Comparison of ENCODE assay signal across 24 mouse cellular contexts in genomic region chr6:92817661-92818060, GRCm38 (mm10). TPM values are rescaled to one million over a fixed set of nuclear protein-coding genes. Genes with fewer than 3 reads are reported as not detected.
"Had no signal": no experiment of that assay in that cellular context is flagged by ENCODE, and none has a peak within 500 bp of the region (broad histone marks: within the 10 kb centered on the region; RNA-seq: fewer than 3 reads in every experiment).

No protein-coding gene starts in this region.

- ATAC-seq: liver, embryonic 12.5 days; midbrain, embryonic 15.5 days had no signal

- H3K9ac ChIP-seq: liver, embryonic 12.5 days; liver, embryonic 14.5 days; lung, embryonic 14.5 days; midbrain, embryonic 15.5 days; neural tube, embryonic 13.5 days; neural tube, embryonic 15.5 days; stomach, embryonic 15.5 days had no signal

- H3K27ac ChIP-seq: liver, embryonic 12.5 days; liver, embryonic 14.5 days; midbrain, embryonic 10.5 days; midbrain, embryonic 15.5 days; neural tube, embryonic 13.5 days; neural tube, embryonic 15.5 days; stomach, embryonic 15.5 days; stomach, postnatal 0 days had no signal

- H3K4me2 ChIP-seq: liver, embryonic 12.5 days; lung, embryonic 14.5 days; midbrain, embryonic 15.5 days; neural tube, embryonic 13.5 days; neural tube, embryonic 15.5 days; stomach, embryonic 15.5 days had no signal

- H3K36me3 ChIP-seq: liver, embryonic 12.5 days; midbrain, embryonic 10.5 days; midbrain, embryonic 15.5 days; neural tube, embryonic 13.5 days; neural tube, embryonic 15.5 days; stomach, embryonic 15.5 days had no signal

- H3K27me3 ChIP-seq: liver, embryonic 12.5 days; neural tube, embryonic 15.5 days; stomach, embryonic 15.5 days had no signal

- H3K9me3 ChIP-seq: liver, embryonic 12.5 days; midbrain, embryonic 10.5 days; midbrain, embryonic 15.5 days; neural tube, embryonic 13.5 days; neural tube, embryonic 15.5 days; stomach, embryonic 15.5 days had no signal

- H3K4me3 ChIP-seq: liver, embryonic 12.5 days; midbrain, embryonic 10.5 days; midbrain, embryonic 15.5 days; myocyte; neural tube, embryonic 13.5 days; neural tube, embryonic 15.5 days; stomach, embryonic 15.5 days had no signal

- DNase-seq: lung, adult 18-20 months; lung, embryonic 14.5 days; lung, postnatal 10 days; lung, postnatal 4 days; right cerebral cortex, postnatal 14 days; thymus, adult 18-20 months; thymus, postnatal 14 days; thymus, postnatal 36 days had no signal

- H3K4me1 ChIP-seq: liver, embryonic 12.5 days had no signal

RNA-seq across cellular contexts. Expression of gene A730049H05Rik, which starts 1.4 kb away (rescaled TPM):
- total RNA-seq: megakaryocyte, adult 5-6 weeks; megakaryocyte-erythroid progenitor cell, adult 5-6 weeks had no signal
- polyA plus RNA-seq: liver, embryonic 16.5 days; neural tube, embryonic 11.5 days; testis, adult 2 months had no signal

RNA-seq across cellular contexts. Expression of gene Gm15737, which starts 51.5 kb away (rescaled TPM):
- total RNA-seq: megakaryocyte, adult 5-6 weeks; megakaryocyte-erythroid progenitor cell, adult 5-6 weeks had no signal
- polyA plus RNA-seq: liver, embryonic 12.5 days; liver, embryonic 14.5 days; liver, embryonic 16.5 days; midbrain, embryonic 10.5 days; midbrain, embryonic 15.5 days; myocyte; neural tube, embryonic 11.5 days; neural tube, embryonic 13.5 days; neural tube, embryonic 15.5 days; spleen, adult 2 months; testis, adult 2 months; thymus, postnatal 0 days had no signal
